Mouse (Mus musculus): ENCODE results near the gene Brf1. TPM values are rescaled to one million over a fixed set of nuclear protein-coding genes. Genes with fewer than 3 reads are reported as not detected.

Gene Brf1
- total RNA-seq, 2 experiments from 2014 or later: 51.2 to 58.9 TPM

GRCm38 (mm10) chr12:112941776-112942713 lies 58.5 kb downstream of the Brf1 start, which contains the start of gene Nudt14:
Gene Nudt14, minus strand, starts transcription at chr12:112942124.
- peak; percentile 58 to 77 for DNase-seq (ENCODE audit: low spot score in 2 of 2)

DNA sequence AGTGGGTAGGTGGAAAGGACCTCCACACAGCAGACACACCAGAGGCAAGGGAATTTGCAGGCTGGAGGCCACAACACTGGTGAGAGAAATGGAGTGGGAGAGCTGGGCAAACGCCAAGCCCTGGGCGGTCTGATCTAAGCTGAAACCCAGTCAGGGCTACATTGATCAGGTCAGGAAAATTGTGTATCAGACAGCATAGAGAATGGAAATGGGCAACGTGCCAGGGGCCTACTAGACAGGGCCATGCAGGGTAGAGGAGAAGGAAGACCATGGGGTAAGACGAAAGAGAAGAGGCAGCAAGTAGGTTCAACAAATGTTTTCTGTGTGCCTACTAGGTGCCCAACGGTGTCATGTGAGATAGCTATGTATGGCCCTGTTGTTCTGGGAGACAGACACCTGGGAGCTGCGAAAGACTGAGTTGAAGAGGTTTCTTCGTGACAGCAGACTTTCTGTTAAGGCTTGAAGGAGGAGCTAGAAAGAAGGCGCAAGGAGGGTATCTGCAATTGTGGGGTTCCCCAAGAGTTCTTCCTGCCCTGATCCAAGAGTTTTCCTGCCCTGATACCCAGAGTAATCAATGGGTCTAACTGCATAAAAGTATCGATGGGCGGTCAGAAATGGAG lies 59.2 kb downstream of the Brf1 start:
- DNase-seq (ENCODE audit: low spot score in 2 of 2): no peak

DNA sequence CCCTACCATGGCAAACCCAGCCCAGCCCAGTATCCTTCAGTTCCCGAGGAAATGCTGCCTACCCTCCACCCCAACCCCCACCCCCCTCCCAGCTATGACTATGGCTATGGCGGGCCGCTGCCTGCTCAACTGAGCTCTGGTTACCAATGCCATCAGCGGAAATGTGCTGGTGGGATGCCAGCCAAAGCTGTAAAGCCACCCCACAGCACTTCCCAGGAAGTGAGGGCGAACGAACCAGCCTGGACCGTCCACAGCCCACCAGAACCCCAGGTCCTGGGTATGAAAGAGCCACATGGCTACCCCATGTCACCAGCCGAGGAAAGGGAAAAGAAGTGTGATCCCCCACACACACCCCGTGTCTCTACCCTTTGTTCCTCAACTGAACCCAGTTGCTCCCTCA lies 59.8 kb downstream of the Brf1 start:
- no peak for DNase-seq (ENCODE audit: low spot score in 2 of 2)

DNA sequence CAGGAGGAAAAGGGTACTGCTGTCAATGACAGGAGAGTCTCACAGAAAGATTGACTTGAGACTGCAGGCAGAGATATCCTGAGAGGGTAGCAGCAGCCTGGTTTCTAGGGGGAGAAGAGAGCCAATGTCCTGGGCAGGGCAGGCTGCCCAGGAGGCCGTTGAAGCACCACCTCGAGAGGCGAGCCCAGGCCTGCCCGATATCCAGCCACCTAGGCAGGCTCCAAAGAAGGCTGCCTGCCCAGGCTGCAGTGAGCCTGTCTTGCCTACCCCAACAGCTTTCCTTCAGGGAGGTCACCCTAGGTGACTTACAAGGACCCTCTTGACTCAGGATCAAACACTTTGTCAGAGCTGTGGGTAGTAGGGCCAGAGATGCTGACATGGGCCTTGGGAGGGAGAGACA lies 60.3 kb downstream of the Brf1 start:
- DNase-seq (ENCODE audit: low spot score in 2 of 2): no peak

GRCm38 (mm10) chr12:112938873-112939565 lies 61.5 kb downstream of the Brf1 start:
- no peak for DNase-seq (ENCODE audit: low spot score in 2 of 2)

DNA sequence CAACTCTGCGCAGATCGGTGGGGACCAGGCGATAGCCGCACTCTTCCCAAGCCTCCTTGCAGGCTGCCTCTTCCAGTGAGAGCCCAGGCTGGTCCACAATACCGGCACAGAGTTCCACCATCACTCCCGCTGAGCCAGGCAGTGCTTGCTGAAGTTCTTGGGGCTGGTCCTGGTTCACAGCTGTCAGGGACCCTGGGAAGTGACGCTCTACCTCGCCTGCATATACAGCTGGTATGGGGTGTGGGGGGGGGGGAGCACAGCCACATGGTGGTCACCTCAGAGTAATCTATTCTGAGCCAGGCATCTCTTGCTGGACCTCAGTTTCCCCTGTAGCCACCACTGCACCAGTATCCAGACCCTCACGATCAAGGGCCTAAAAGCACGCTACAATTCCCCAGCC lies 62.1 kb downstream of the Brf1 start:
- no peak for DNase-seq (ENCODE audit: low spot score in 2 of 2)

DNA sequence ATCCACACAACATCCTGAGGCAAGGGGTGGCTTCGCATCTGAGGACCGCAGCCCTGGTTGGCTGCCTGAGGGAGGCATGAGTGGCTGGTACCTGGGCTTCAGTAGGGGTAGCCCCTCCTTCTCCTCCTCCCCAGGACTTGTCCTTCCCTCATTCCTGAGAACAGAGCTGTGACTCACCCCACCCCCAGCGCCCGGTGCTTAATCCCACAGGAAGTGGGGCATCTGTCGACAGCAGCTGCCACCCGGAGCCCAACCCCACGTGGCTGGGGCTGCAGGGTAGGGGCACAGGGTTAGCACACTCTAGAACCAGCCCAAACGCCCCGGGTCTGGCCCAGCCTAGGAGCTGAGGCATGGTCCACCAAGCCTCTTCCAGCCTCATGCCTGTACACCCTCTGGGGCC lies 62.6 kb downstream of the Brf1 start:
- no peak for DNase-seq (ENCODE audit: low spot score in 2 of 2)

GRCm38 (mm10) chr12:112932647-112933046 lies 67.9 kb downstream of the Brf1 start:
- no peak for DNase-seq (ENCODE audit: low spot score in 2 of 2)

DNA sequence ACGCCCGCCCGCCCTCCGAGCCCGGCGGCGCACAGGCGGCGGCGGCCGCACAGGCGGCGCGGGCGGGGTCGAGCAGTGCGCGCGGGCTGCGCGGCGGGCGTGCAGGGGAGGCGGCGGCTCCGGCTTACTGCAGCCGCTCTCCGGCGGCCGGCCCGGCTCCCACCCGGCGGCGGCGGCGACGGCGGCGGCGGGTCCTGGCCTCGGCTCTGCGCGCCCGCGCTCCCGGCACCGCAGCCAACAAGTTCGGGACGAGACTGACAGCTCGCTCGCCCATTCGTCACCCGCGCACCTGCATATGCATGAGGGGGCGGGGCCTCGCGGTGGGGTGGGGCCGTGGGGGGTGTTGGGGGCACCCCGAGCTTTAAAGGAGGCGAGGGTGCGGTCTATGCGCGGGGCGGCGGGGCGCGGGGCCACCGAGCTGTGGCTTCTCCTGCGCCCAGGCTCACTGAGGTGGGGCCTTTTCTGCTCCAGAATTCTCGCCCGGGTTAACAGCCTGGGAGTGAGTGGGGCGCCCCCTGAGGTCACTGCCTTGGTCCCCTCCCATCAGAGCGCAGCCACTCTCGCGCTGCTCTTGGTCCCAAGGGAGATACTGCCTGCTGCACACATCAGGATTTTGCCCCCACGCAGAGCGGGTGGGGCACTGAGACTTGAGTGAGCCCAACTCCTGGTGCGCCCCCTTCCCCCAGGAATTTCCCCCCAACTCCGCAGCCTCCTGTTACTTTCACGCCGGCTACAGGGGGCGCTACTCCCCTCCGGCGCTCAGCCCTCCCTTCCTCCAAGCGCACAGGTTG lies 70.7 kb downstream of the Brf1 start, which contains the start of gene Jag2:
TSS of gene Jag2 (minus strand) at position 215 of the 791 bp plus-strand sequence.
- DNase-seq (ENCODE audit: low spot score in 2 of 2): peak; percentile 75 to 76

DNA sequence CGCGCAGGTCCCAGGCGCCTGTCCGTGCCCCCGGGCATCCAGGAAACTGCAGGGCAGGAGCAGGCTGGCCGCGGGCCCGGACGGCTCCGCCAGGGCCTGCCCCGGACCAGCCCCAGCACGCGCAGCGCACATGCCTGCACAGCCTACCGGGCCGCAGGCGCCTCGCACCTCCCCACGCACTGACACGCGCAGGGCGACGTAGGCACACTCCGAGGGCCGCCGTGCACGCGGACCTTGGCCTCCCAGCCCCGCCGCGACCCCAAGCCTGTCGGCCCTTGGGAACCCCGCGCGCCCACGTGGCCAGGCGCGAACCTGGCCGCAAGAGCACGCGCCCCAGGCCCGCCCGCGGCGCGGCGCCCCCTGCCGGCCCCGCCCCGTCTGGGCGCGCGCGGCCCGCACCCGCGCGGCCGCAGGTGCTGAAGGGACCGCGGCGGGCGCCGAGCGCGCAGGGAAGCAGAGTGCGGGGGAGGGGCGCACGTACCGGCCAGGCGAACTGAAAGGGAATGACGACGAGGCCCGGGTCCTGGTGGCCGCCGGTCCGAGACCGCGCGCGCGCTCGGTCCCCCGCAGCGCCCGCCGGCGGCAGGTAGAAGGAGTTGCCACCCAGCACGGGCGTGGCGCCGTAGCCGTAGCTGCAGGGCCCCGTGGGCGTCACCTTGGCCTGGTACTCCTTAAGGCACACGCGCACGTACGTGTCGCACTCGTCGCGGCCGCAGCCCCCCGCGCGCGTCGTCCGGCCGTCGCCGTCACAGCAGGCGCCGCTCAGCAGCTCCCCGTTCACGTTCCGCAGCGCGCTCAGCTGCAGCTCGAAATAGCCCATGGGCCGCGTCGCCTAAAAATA lies 71.9 kb downstream of the Brf1 start:
- peak; percentile 52 to 63 for DNase-seq (ENCODE audit: low spot score in 2 of 2)

GRCm38 (mm10) chr12:112927265-112927664 lies 73.2 kb downstream of the Brf1 start:
- no peak for DNase-seq (ENCODE audit: low spot score in 2 of 2)

GRCm38 (mm10) chr12:112925950-112926349 lies 74.6 kb downstream of the Brf1 start:
- DNase-seq (ENCODE audit: low spot score in 2 of 2): no peak

- DNase-seq (ENCODE audit: low spot score in 2 of 2): no peak
Measured at GRCm38 (mm10) chr12:112922541-112922940, 78.0 kb downstream of the Brf1 start.

- DNase-seq (ENCODE audit: low spot score in 2 of 2): no peak
Measured at GRCm38 (mm10) chr12:112921518-112921917, 79.0 kb downstream of the Brf1 start.

DNA sequence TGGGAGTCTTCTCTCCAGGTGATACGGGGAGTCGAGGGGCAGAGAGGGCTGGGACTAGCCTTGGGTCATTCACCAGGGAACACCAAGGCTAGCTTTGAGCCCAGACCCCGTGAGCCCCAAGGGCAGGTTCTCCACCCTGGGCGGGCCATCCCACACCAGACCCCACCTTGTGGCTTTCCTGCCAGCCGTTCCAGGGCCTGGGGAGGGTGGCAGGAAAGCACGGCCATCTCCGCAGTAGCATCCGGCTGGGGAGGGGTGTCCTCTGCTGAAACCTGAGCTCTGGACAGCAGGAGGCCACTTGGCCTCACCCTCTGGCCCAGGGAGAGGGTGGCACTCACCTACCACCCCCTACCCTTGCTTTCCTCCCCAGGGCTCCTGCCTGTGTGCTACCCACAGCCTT lies 82.6 kb downstream of the Brf1 start:
- no peak for DNase-seq (ENCODE audit: low spot score in 2 of 2)

DNA sequence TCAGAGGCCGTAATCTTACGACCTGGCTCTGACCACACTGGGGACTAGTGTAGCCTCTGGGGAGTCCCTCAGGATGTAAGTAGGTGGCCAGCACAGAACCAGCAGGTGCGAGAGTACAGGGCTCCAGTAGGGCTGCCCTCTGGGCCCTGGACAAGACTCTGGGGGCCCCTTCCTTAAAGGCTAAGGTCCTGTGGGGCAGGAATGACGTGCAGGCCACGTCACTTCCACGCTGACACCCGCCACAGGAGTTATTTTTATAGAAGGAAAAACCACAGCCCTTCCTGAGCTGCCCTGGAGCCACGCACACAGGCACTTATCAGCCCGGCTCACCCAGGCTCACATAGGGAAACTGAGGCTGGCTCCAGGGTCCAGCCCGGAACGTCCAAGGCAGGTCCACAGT lies 83.0 kb downstream of the Brf1 start:
- no peak for DNase-seq (ENCODE audit: low spot score in 2 of 2)

DNA sequence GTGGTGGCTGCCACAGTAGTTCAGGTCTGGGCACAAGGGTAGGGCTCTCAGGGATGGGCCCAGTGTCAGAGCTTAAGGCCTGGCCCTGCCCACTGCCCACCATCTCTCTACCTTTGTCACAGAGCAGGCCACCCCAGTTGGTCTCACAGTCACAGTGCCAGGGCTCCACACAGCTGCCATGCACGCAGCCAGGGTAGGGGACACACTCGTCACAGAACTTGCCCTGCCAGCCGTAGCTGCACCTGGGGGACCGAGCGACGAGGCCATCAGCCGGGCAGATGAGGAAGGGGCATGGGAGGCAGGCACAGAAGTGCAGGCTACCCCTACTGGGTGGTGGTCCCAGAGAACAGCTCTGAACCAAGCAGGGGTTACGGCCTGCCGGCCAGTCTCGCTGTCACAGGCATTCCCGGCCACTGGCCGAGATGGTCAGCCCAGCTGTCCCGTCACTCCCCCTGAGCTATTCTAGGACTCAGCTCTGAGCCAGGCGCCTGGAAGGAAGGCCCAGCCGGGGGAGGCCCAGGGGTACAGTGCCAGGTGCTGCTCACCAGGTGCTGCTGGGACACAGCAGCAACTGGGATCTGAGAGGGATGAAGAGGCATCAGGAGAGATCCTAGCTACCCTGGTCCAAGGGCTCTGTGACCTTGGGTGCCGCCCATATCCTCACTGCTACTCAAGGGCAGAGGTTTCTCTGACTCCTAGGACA lies 83.7 kb downstream of the Brf1 start:
- no peak for DNase-seq (ENCODE audit: low spot score in 2 of 2)

- DNase-seq (ENCODE audit: low spot score in 2 of 2): no peak
Measured at GRCm38 (mm10) chr12:112915587-112915986, 84.9 kb downstream of the Brf1 start.

GRCm38 (mm10) chr12:112914527-112914926 lies 86.0 kb downstream of the Brf1 start:
- DNase-seq (ENCODE audit: low spot score in 2 of 2): no peak
